27 mouse cellular contexts compared by ENCODE assay signal in the genomic region with DNA sequence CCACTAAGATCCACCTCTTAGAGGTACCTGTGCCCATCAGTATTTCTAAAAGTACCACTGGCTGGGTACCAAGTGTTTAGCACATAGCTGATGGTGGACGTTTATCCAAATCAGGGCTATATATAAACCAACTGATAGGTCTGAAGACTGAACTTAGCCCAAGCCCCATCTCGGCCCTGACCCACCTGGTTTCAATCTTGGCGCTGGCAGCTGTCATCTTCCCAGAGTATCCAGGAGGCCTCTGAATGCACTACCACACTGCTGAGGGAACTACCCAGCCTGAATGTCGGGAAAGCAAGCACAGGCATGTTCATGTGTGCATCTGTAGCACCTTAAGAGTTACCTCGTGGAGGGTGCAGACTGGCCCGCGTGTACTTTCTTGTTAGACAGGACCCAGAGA.
DNase-seq lines count a peak whose midpoint lies in the region; ATAC-seq and TF ChIP-seq lines count a peak whose summit lies in the region.
"Had no signal": no experiment of that assay in that cellular context is flagged by ENCODE, and none has a peak within 500 bp of the region (broad histone marks: within the 10 kb centered on the region; RNA-seq: fewer than 3 reads in every experiment).

No protein-coding gene starts in this region.

- intact Hi-C loops in heart, postnatal 36 days (cut with DNase I): no loop called here

- no peaks in the 10 kb centered on the region for H3K36me3 ChIP-seq in embryonic facial prominence, embryonic 11.5 days (replicated peaks; ENCODE audit: control insufficient read depth, insufficient read depth, low read depth, low read length)
- H3K36me3 ChIP-seq in embryonic facial prominence, embryonic 10.5 days (replicated peaks): no peaks in the 10 kb centered on the region
- no peaks in the 10 kb centered on the region for H3K36me3 ChIP-seq in heart, embryonic 14.5 days (ENCODE audit: control insufficient read depth, insufficient read depth, low read length)
- H3K36me3 ChIP-seq in heart, embryonic 10.5 days: no peaks in the 10 kb centered on the region
- H3K36me3 ChIP-seq in heart, postnatal 0 days (replicated peaks; ENCODE audit: control insufficient read depth, insufficient read depth, low read length): no peaks in the 10 kb centered on the region
- H3K36me3 ChIP-seq in stomach, embryonic 15.5 days: no peaks in the 10 kb centered on the region
- H3K36me3 ChIP-seq in stomach, postnatal 0 days (ENCODE audit: control insufficient read depth, insufficient read depth, low read length): no peaks in the 10 kb centered on the region
- H3K36me3 ChIP-seq: embryonic facial prominence, embryonic 12.5 days; forebrain, embryonic 12.5 days; forebrain, embryonic 15.5 days; hindbrain, embryonic 12.5 days had no signal

- WGBS in embryonic facial prominence, embryonic 11.5 days: 71% methylated on average over 7 of the region's 7 CpGs
- 69% methylated on average over 7 of the region's 7 CpGs for WGBS in embryonic facial prominence, embryonic 10.5 days
- 34% methylated on average over 7 of the region's 7 CpGs for WGBS in heart, embryonic 14.5 days
- 56% methylated on average over 7 of the region's 7 CpGs for WGBS in heart, embryonic 10.5 days
- WGBS in heart, postnatal 0 days: 26% methylated on average over 7 of the region's 7 CpGs
- 65% methylated on average over 7 of the region's 7 CpGs for WGBS in stomach, embryonic 15.5 days
- 64% methylated on average over 7 of the region's 7 CpGs for WGBS in stomach, postnatal 0 days

- H3K4me2 ChIP-seq in embryonic facial prominence, embryonic 11.5 days (ENCODE audit: low read depth, low read length): no peak overlapping the region
- H3K4me2 ChIP-seq in heart, embryonic 14.5 days (ENCODE audit: low read length): 0 out of 2 replicates have a peak overlapping the region, but pooled peaks have one; percentile 19
- no peak overlapping the region for H3K4me2 ChIP-seq in heart, postnatal 0 days (ENCODE audit: low read depth, low read length)
- H3K4me2 ChIP-seq in stomach, embryonic 15.5 days: no peak overlapping the region
- no peak overlapping the region for H3K4me2 ChIP-seq in stomach, postnatal 0 days (replicated peaks; ENCODE audit: low read depth)
- H3K4me2 ChIP-seq: embryonic facial prominence, embryonic 12.5 days; forebrain, embryonic 12.5 days; forebrain, embryonic 15.5 days; hindbrain, embryonic 12.5 days had no signal

- H3K9me3 ChIP-seq in embryonic facial prominence, embryonic 11.5 days (replicated peaks; ENCODE audit: control insufficient read depth, low read length): no peaks in the 10 kb centered on the region
- H3K9me3 ChIP-seq in embryonic facial prominence, embryonic 10.5 days: peaks cover 5% of the 10 kb centered on the region
- H3K9me3 ChIP-seq in heart, embryonic 14.5 days (ENCODE audit: control insufficient read depth, low read length): peaks cover 4% of the 10 kb centered on the region; the same call in 1 of the 2 replicates
- peaks cover 5% of the 10 kb centered on the region for H3K9me3 ChIP-seq in heart, embryonic 10.5 days
- peaks cover 4% of the 10 kb centered on the region; the same call in 1 of the 2 replicates for H3K9me3 ChIP-seq in heart, postnatal 0 days (replicated peaks; ENCODE audit: control insufficient read depth, low read length)
- H3K9me3 ChIP-seq in stomach, embryonic 15.5 days: no peaks in the 10 kb centered on the region
- H3K9me3 ChIP-seq in stomach, postnatal 0 days (ENCODE audit: control insufficient read depth, low read length): peaks cover 3% of the 10 kb centered on the region; the same call in 1 of the 2 replicates
- H3K9me3 ChIP-seq: embryonic facial prominence, embryonic 12.5 days had no signal

- no peaks in the 10 kb centered on the region for H3K27me3 ChIP-seq in embryonic facial prominence, embryonic 11.5 days (ENCODE audit: control insufficient read depth, insufficient read depth, low read length)
- H3K27me3 ChIP-seq in embryonic facial prominence, embryonic 10.5 days (replicated peaks; ENCODE audit: low read depth, poor library complexity, severe bottlenecking): no peaks in the 10 kb centered on the region
- no peaks in the 10 kb centered on the region for H3K27me3 ChIP-seq in heart, embryonic 14.5 days (ENCODE audit: control insufficient read depth, insufficient read depth, low read length)
- H3K27me3 ChIP-seq in heart, embryonic 10.5 days (ENCODE audit: insufficient read depth, poor library complexity, severe bottlenecking): no peaks in the 10 kb centered on the region
- no peaks in the 10 kb centered on the region for H3K27me3 ChIP-seq in heart, postnatal 0 days (ENCODE audit: control insufficient read depth, insufficient read depth, low read length)
- H3K27me3 ChIP-seq in stomach, embryonic 15.5 days (replicated peaks): no peaks in the 10 kb centered on the region
- no peaks in the 10 kb centered on the region for H3K27me3 ChIP-seq in stomach, postnatal 0 days (ENCODE audit: control insufficient read depth, insufficient read depth, low read length)
- H3K27me3 ChIP-seq: embryonic facial prominence, embryonic 12.5 days; forebrain, embryonic 12.5 days; forebrain, embryonic 15.5 days; hindbrain, embryonic 12.5 days had no signal

- TF ChIP-seq EP300 in heart, postnatal 0 days (IDR thresholded peaks at IDR 0.05; ENCODE audit: low read depth): no peak
- no peak for TF ChIP-seq EP300 in stomach, postnatal 0 days (optimal IDR thresholded peaks at IDR 0.05)

- peak; percentile 26 for DNase-seq in embryonic facial prominence, embryonic 11.5 days (ENCODE audit: low spot score)
- DNase-seq in embryonic facial prominence, embryonic 10.5 days (ENCODE audit: low spot score): no peak
- no peak for DNase-seq in heart, embryonic 10.5 days (ENCODE audit: low spot score)
- no peak for DNase-seq in heart, postnatal 0 days (ENCODE audit: low spot score)
- DNase-seq in heart, postnatal 36 days: no peak
- DNase-seq in stomach, postnatal 0 days (ENCODE audit: low spot score): no peak
- DNase-seq: adrenal gland, adult 8-10 months; adrenal gland, postnatal 25 days; cerebellum, adult 11-12 months; cerebellum, adult 8-10 months; cerebellum, postnatal 10 days; cerebellum, postnatal 36 days; embryo, embryonic 11 days; gastrocnemius, postnatal 25 days; kidney, adult 18-20 months; kidney, adult 9 months had no signal

- no peaks in the 10 kb centered on the region for H3K4me1 ChIP-seq in embryonic facial prominence, embryonic 11.5 days (ENCODE audit: control insufficient read depth, insufficient read depth, low read length)
- peaks cover 6% of the 10 kb centered on the region for H3K4me1 ChIP-seq in embryonic facial prominence, embryonic 10.5 days
- H3K4me1 ChIP-seq in heart, embryonic 14.5 days (ENCODE audit: control insufficient read depth in 2 of 2, insufficient read depth in 2 of 2, low read length in 2 of 2): peaks cover 15 to 34% of the 10 kb centered on the region in 2 experiments
- peaks cover 19% of the 10 kb centered on the region for H3K4me1 ChIP-seq in heart, embryonic 10.5 days
- H3K4me1 ChIP-seq in heart, postnatal 0 days (ENCODE audit: control insufficient read depth, insufficient read depth): 0 out of 2 replicates have a peak, but pooled peaks cover 3% of the 10 kb centered on the region
- H3K4me1 ChIP-seq in stomach, embryonic 15.5 days: no peaks in the 10 kb centered on the region
- H3K4me1 ChIP-seq in stomach, postnatal 0 days (replicated peaks; ENCODE audit: control insufficient read depth, insufficient read depth): no peaks in the 10 kb centered on the region
- H3K4me1 ChIP-seq: embryonic facial prominence, embryonic 12.5 days; forebrain, embryonic 12.5 days; forebrain, embryonic 15.5 days; hindbrain, embryonic 12.5 days had no signal

- H3K4me3 ChIP-seq in embryonic facial prominence, embryonic 11.5 days (ENCODE audit: low read depth, low read length): no peak overlapping the region
- no peak overlapping the region for H3K4me3 ChIP-seq in embryonic facial prominence, embryonic 10.5 days
- H3K4me3 ChIP-seq in heart, embryonic 14.5 days (ENCODE audit: control insufficient read depth in 1 of 2, insufficient read depth in 1 of 2, low read depth in 1 of 2, low read length in 2 of 2): no peak overlapping the region
- no peak overlapping the region for H3K4me3 ChIP-seq in heart, embryonic 10.5 days
- H3K4me3 ChIP-seq in heart, postnatal 0 days (ENCODE audit: low read depth, low read length): no peak overlapping the region
- no peak overlapping the region for H3K4me3 ChIP-seq in stomach, embryonic 15.5 days (replicated peaks)
- H3K4me3 ChIP-seq in stomach, postnatal 0 days (ENCODE audit: low read depth, low read length): no peak overlapping the region
- H3K4me3 ChIP-seq: embryonic facial prominence, embryonic 12.5 days; erythroblast, embryonic 14.5 days; forebrain, embryonic 12.5 days; forebrain, embryonic 15.5 days; hindbrain, embryonic 12.5 days had no signal

- no peak overlapping the region for H3K27ac ChIP-seq in embryonic facial prominence, embryonic 11.5 days (replicated peaks; ENCODE audit: low read depth, low read length)
- H3K27ac ChIP-seq in embryonic facial prominence, embryonic 10.5 days (replicated peaks): no peak overlapping the region
- H3K27ac ChIP-seq in heart, embryonic 14.5 days (replicated peaks in 1 of 2; ENCODE audit: control insufficient read depth in 1 of 2, insufficient read depth in 1 of 2, low read depth in 2 of 2, low read length in 2 of 2): peak overlapping the region; percentile 40 to 65
- H3K27ac ChIP-seq in heart, embryonic 10.5 days: no peak overlapping the region
- no peak overlapping the region for H3K27ac ChIP-seq in heart, postnatal 0 days (ENCODE audit: low read depth)
- H3K27ac ChIP-seq in stomach, embryonic 15.5 days: 0 out of 2 replicates have a peak overlapping the region, but pooled peaks have one; percentile 4
- no peak overlapping the region for H3K27ac ChIP-seq in stomach, postnatal 0 days (replicated peaks)
- H3K27ac ChIP-seq: embryonic facial prominence, embryonic 12.5 days; forebrain, embryonic 12.5 days; forebrain, embryonic 15.5 days; hindbrain, embryonic 12.5 days; hindbrain, postnatal 0 days had no signal

- no peak for TF ChIP-seq CTCF in heart, postnatal 0 days (IDR thresholded peaks at IDR 0.05; ENCODE audit: low read depth)
- no peak for TF ChIP-seq CTCF in stomach, postnatal 0 days (IDR thresholded peaks at IDR 0.05; ENCODE audit: low read depth)

- H3K9ac ChIP-seq in embryonic facial prominence, embryonic 11.5 days (replicated peaks; ENCODE audit: low read length): no peak overlapping the region
- no peak overlapping the region for H3K9ac ChIP-seq in heart, embryonic 14.5 days (ENCODE audit: low read length)
- H3K9ac ChIP-seq in heart, postnatal 0 days (replicated peaks; ENCODE audit: low read depth, low read length): no peak overlapping the region
- no peak overlapping the region for H3K9ac ChIP-seq in stomach, embryonic 15.5 days
- no peak overlapping the region for H3K9ac ChIP-seq in stomach, postnatal 0 days (ENCODE audit: low read length)
- H3K9ac ChIP-seq: embryonic facial prominence, embryonic 12.5 days; forebrain, embryonic 12.5 days; forebrain, embryonic 15.5 days; hindbrain, embryonic 12.5 days had no signal

- no peak for ATAC-seq in embryonic facial prominence, embryonic 11.5 days (replicated peaks; ENCODE audit: insufficient number of reproducible peaks, low FRiP score, low TSS enrichment, low read depth)
- peak; percentile 44 for ATAC-seq in heart, embryonic 14.5 days (ENCODE audit: insufficient number of reproducible peaks, insufficient read depth, low FRiP score, low read depth)
- ATAC-seq in heart, postnatal 0 days (ENCODE audit: insufficient read depth, low read depth): peak; percentile 57
- ATAC-seq in stomach, embryonic 15.5 days (ENCODE audit: insufficient read depth, low FRiP score, low read depth): no peak
- no peak for ATAC-seq in stomach, postnatal 0 days (ENCODE audit: low FRiP score, low TSS enrichment)
- ATAC-seq: activated CD4-positive, CD25-positive, alpha-beta regulatory T cell, adult 4 months; forebrain, embryonic 15.5 days; hindbrain, postnatal 0 days; inflammation-experienced regulatory T-cells, adult 6 months; intestine, embryonic 16.5 days had no signal

Comparison
In these comparisons a context has a peak if more than half of its experiments do, and no peak if none do; other contexts are left out.
1. H3K27ac ChIP-seq: peak in heart, embryonic 14.5 days (2 of 2) and stomach, embryonic 15.5 days (single experiment); none in embryonic facial prominence, embryonic 11.5 days (single experiment), embryonic facial prominence, embryonic 10.5 days (single experiment), heart, embryonic 10.5 days (single experiment), heart, postnatal 0 days (single experiment) and stomach, postnatal 0 days (single experiment).
2. ATAC-seq: peak in heart, embryonic 14.5 days (single experiment) and heart, postnatal 0 days (single experiment); none in embryonic facial prominence, embryonic 11.5 days (single experiment), stomach, embryonic 15.5 days (single experiment) and stomach, postnatal 0 days (single experiment).